Mouse (Mus musculus) embryonic facial prominence, embryonic 10.5 days (tissue): ENCODE data around the gene Prmt1. TPM values are rescaled to one million over a fixed set of nuclear protein-coding genes. Genes with fewer than 3 reads are reported as not detected.

Experiments used
- DNase-seq: peaks from one replicate; pipeline ENCODE4 v3.0.0-alpha.2; 2017; ENCODE audit warnings: low spot score
- H3K27ac ChIP-seq: fragments of 300-500 bp; sonication (generic); replicated peaks from 2 replicates; pipeline ENCODE4 v1.5.1; 2016; ENCODE audit warnings: mild to moderate bottlenecking
- H3K27me3 ChIP-seq: fragments of 300-500 bp; sonication (generic); replicated peaks from 2 replicates; pipeline ENCODE4 v1.6.1; 2016; ENCODE audit warnings: low read depth, mild to moderate bottlenecking; ENCODE audit not compliant: poor library complexity, severe bottlenecking
- H3K36me3 ChIP-seq: fragments of 300-500 bp; sonication (generic); replicated peaks from 2 replicates; pipeline ENCODE4 v1.6.1; 2016; ENCODE audit warnings: mild to moderate bottlenecking, moderate library complexity
- H3K4me1 ChIP-seq: fragments of 300-500 bp; sonication (generic); 2 replicates; pipeline ENCODE4 v1.6.1; 2016
- H3K4me3 ChIP-seq: fragments of 300-500 bp; sonication (generic); 2 replicates; pipeline ENCODE4 v1.5.1; 2016; ENCODE audit warnings: mild to moderate bottlenecking, moderate library complexity
- H3K9me3 ChIP-seq: fragments of 300-500 bp; sonication (generic); 2 replicates; pipeline ENCODE4 v1.6.1; 2016; ENCODE audit warnings: mild to moderate bottlenecking
- WGBS: fragments of 180-500 bp; shearing (Covaris S2); methylation state at CpG from one replicate; pipeline ENCODE4 v1.1.7; 2016; 5-methylcytosine and 5-hydroxymethylcytosine counted together
- polyA plus RNA-seq: library from polyadenylated mRNA; unstranded; fragments of >200 nt; fragmentation: Nextera tagmentation; extraction: Ambion mirVana; gene quantifications from 2 replicates; pipeline ENCODE4 v1.2.1, GENCODE M21; 2016

Prmt1 gene
- polyA plus RNA-seq, 1 experiment from 2014 or later, result 991 TPM

DNA sequence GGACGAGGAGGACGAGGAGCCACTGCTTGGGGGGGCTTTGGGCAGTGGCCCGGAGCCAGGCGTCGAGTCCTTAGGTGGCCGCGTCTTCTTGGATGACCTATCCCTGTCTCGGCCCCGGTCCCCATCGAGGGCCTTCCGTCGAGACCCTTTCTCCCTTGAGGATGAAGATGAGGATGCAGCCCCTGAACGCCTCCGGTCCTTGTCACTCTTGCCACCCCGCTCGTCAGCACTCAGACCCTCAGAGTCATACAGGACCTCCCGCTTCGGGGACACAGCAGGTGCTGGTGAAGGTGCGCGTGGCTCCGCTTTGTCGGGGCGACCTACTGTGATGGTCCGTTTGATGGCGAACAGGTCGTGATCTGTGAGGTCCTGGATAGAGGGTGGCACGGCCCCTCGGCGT lies 20.8 kb upstream of the Prmt1 start:
- WGBS, result 96% methylated on average over 29 of the region's 29 CpGs
- no peak for DNase-seq
- H3K27me3 ChIP-seq, result no peaks in the 10 kb centered on the region
- H3K4me1 ChIP-seq, result 0 out of 2 replicates have a peak, but pooled peaks cover 3% of the 10 kb centered on the region
- H3K9me3 ChIP-seq, result no peaks in the 10 kb centered on the region
- H3K36me3 ChIP-seq, result peaks cover 100% of the 10 kb centered on the region
- peak overlapping the region; percentile 23; the same call in 1 of the 2 replicates for H3K4me3 ChIP-seq
- H3K27ac ChIP-seq, result no peak overlapping the region

DNA sequence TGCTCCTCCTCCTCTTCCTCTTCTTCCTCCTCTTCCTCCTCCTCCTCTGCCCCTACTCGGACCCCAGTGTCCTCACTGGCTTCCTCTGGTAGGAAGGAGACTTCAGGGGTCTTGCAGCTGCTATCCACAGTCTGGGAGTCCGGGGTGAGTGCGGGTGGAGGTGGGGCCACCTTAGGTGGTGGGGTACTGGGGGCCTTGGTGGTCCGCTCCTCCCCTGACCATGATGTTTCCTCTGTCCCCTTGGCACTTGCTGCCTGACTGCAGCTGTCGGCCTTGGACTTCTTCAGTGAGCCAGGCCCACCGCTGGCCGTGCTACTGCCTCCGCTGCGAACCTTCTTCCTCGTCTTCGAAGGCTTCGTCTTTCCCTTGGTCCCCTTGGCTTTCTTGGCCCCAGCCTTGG lies 20.1 kb upstream of the Prmt1 start:
- 96% methylated on average over 12 of the region's 12 CpGs for WGBS
- H3K36me3 ChIP-seq, result peaks cover 100% of the 10 kb centered on the region
- H3K27me3 ChIP-seq, result no peaks in the 10 kb centered on the region
- no peak overlapping the region for H3K27ac ChIP-seq
- H3K9me3 ChIP-seq, result no peaks in the 10 kb centered on the region
- DNase-seq, result no peak
- H3K4me3 ChIP-seq, result peak overlapping the region; percentile 23; the same call in 1 of the 2 replicates
- H3K4me1 ChIP-seq, result 0 out of 2 replicates have a peak, but pooled peaks cover 3% of the 10 kb centered on the region

DNA sequence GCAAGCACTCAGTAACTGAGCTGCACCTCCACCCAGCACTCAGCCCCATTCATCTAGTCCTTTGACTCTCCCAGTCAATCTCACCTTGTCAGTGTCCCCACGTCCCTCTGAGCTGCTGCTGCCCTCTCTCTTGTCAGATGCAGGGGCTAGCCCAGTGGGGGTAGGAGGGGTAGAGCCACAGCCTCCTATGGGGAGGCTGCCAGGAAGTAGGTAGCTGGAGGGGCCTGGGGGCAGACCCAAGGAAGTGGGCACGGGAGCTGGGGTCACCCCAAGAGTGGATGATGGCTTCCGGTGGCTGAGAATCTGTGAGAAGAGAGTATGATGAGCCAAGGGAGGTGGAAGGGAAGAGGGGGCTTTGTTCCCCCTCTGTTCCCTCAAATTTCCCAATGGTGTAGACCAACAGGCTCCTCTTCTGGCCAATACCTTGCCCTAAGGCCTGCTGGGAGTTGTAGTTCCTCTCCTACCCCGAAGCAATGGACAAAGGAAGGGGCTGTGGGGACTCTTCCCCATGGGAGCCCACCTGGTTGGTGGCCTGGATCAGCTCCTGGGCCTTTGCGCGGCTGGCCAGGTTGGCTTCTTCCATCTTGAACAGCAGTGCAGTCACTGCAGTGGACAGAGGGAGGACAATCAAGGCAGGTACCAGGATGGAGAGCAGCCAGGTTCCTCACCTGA lies 19.1 kb upstream of the Prmt1 start:
- Histone ChIP-seq H3K4me1 (peaks cover 4% of the 10 kb centered on the region; the same call in 1 of the 2 replicates), H3K36me3 (peaks cover 100% of the 10 kb centered on the region), H3K4me3 (0 out of 2 replicates have a peak overlapping the region, but pooled peaks have one; percentile 4), H3K27ac (no peak overlapping the region), H3K27me3 (no peaks in the 10 kb centered on the region), H3K9me3 (no peaks in the 10 kb centered on the region)
- 89% methylated on average over 6 of the region's 6 CpGs for WGBS
- no peak for DNase-seq

DNA sequence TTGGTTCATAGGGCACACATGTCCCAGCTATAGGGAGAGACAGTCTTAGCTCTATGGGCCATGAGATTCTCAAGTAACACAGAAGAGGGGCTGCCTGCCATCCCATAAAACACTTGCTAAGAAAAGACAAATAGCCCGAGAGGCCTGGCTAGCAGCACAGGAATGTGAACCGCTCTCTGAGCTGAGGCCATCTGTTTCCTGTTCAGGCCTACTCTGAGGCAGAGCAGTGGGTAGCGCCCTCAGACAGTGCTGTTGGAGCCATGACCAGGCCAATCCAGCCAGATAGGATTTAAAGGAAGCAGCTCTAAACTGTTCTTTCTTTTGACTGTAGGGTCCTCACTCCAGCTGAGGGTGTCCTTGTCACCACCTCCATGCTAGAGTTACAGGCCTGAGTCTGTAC lies 18.2 kb upstream of the Prmt1 start:
- Histone ChIP-seq H3K27ac (no peak overlapping the region), H3K4me1 (peaks cover 9% of the 10 kb centered on the region), H3K27me3 (no peaks in the 10 kb centered on the region), H3K9me3 (no peaks in the 10 kb centered on the region), H3K36me3 (peaks cover 100% of the 10 kb centered on the region), H3K4me3 (no peak overlapping the region)
- 78% methylated on average over 3 of the region's 3 CpGs for WGBS
- DNase-seq, result no peak

DNA sequence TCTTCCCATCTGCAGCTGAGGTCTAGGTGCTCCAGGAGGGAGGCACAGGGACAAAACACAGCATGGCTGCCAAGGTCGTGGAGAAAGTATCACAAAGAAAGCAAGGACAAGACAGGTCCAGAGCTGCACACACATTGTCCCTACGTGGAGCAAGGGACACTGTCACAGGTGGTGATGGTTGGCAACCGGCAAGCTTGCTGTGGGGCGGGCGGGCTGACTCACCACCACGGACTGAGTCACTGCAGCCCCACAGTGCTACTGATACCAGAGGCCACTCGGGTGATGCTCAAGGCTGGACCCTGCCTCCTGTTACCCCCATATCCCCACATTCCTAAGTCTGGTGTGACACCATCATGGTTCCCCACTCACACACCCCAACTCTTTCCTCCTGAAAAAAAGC lies 16.1 kb upstream of the Prmt1 start:
- no peaks in the 10 kb centered on the region for H3K9me3 ChIP-seq
- H3K4me3 ChIP-seq, result no peak overlapping the region
- no peaks in the 10 kb centered on the region for H3K27me3 ChIP-seq
- no peak for DNase-seq
- no peak overlapping the region for H3K27ac ChIP-seq
- peaks cover 83% of the 10 kb centered on the region for H3K36me3 ChIP-seq
- H3K4me1 ChIP-seq, result peaks cover 26% of the 10 kb centered on the region
- WGBS, result 92% methylated on average over 7 of the region's 7 CpGs

DNA sequence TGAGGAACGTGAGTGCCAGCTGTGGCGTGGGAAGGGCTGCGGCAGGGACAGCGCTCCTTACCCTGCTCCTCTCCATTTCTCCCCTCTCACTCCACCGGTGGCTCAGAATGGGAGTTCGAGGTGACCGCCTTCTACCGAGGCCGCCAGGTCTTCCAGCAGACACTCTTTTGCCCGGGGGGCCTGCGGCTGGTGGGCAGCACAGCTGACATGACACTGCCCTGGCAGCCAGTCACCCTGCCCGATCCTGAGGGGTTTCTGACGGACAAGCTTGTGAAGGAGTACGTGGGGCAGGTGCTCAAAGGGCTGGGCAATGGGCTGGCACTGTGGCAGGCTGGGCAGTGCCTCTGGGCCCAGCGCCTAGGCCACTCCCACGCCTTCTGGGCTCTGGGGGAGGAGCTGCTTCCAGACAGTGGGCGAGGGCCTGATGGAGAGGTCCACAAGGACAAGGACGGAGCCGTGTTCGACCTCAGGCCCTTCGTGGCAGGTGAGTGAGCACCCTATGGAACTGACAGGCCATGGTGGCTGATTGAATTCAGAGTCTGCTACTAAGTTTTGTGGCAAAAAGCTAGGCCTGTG lies 14.3 kb upstream of the Prmt1 start:
- H3K4me1 ChIP-seq, result peaks cover 38% of the 10 kb centered on the region
- no peak for DNase-seq
- H3K9me3 ChIP-seq, result no peaks in the 10 kb centered on the region
- 89% methylated on average over 21 of the region's 21 CpGs for WGBS
- no peaks in the 10 kb centered on the region for H3K27me3 ChIP-seq
- no peak overlapping the region for H3K27ac ChIP-seq
- H3K4me3 ChIP-seq, result peak overlapping the region; percentile 20; the same call in 1 of the 2 replicates
- H3K36me3 ChIP-seq, result peaks cover 73% of the 10 kb centered on the region

DNA sequence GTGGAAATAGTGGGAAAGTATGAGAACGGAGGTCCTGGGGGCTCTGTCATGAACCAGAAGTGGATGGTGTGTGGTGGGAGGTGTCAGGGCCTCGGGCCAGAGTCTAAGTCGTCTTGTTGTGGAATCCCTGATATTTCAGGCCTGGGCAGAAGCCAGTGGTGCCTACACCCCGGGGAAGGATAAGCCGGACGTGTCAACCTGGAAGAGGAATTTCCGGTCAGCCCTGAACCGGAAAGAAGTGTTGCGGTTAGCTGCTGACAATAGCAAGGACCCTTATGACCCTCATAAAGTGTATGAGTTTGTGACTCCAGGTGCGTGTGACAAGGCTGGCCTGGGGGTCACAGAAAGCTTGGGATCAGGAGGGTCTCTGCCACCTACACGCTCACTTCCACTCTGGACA lies 13.4 kb upstream of the Prmt1 start:
- no peaks in the 10 kb centered on the region for H3K27me3 ChIP-seq
- H3K4me3 ChIP-seq, result peak overlapping the region; percentile 23; the same call in 1 of the 2 replicates
- peaks cover 36% of the 10 kb centered on the region for H3K4me1 ChIP-seq
- H3K27ac ChIP-seq, result no peak overlapping the region
- no peaks in the 10 kb centered on the region for H3K9me3 ChIP-seq
- H3K36me3 ChIP-seq, result peaks cover 73% of the 10 kb centered on the region
- WGBS, result 82% methylated on average over 11 of the region's 11 CpGs
- no peak for DNase-seq

DNA sequence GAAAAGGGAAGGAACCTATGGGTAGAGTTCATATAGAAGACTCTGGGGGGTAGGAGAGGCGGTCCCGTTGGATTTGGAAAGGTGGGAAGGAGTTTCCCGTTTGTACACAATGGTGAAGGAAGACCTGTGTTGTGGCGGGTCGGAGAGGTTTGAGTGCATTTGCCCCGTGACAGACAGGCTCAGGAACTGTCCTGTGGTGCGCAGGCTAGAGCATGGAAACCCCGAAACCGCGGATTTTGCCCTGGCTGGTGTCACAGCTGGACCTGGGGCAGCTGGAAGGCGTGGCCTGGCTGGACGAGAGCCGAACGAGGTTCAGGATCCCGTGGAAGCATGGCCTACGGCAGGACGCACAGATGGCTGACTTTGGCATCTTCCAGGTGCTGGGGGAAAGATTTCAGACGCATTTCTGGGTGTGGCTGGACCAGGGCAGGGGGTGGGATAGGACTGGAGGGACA lies 12.2 kb upstream of the Prmt1 start, which contains the start of gene Bcl2l12:
TSS of gene Bcl2l12 (minus strand) at position 212 of the 455 bp plus-strand sequence.
- H3K27ac ChIP-seq, result peak within 1 kb of the TSS; percentile 95
- no peaks in the 10 kb centered on the region for H3K9me3 ChIP-seq
- 4% methylated on average over 18 of the region's 18 CpGs for WGBS
- peaks cover 36% of the 10 kb centered on the region for H3K4me1 ChIP-seq
- peaks cover 73% of the 10 kb centered on the region for H3K36me3 ChIP-seq
- peak; percentile 67 for DNase-seq
- no peaks in the 10 kb centered on the region for H3K27me3 ChIP-seq
- peak within 1 kb of the TSS; percentile 84 for H3K4me3 ChIP-seq

DNA sequence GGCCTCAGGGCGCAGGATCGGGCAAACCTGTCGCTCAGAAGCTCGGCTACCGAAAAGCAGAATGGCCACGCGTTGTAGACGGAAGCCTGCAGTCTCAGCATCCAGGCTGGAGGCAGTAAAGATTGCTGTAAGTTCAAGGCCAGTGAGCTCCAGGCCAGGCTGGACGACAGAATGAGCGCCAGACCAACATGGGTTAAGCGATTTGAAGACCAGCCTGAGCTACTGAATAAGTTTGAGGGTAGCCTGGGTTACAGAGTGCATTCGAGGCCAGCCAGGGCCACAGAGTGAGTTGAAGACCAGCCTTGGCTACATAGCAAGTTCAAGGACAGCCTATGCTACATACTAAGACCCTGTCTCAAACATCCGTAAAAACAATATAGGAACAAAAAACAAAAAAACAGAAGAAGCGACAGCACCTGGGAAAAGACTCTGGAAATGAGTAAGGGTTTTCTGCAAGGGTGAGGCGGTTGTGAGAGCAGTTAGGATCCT lies 11.6 kb upstream of the Prmt1 start:
- Histone ChIP-seq H3K4me1 (peaks cover 36% of the 10 kb centered on the region), H3K9me3 (no peaks in the 10 kb centered on the region), H3K27me3 (no peaks in the 10 kb centered on the region), H3K27ac (peak overlapping the region; percentile 95), H3K36me3 (peaks cover 73% of the 10 kb centered on the region), H3K4me3 (peak overlapping the region; percentile 84)
- WGBS, result 6% methylated on average over 15 of the region's 15 CpGs
- no peak for DNase-seq

DNA sequence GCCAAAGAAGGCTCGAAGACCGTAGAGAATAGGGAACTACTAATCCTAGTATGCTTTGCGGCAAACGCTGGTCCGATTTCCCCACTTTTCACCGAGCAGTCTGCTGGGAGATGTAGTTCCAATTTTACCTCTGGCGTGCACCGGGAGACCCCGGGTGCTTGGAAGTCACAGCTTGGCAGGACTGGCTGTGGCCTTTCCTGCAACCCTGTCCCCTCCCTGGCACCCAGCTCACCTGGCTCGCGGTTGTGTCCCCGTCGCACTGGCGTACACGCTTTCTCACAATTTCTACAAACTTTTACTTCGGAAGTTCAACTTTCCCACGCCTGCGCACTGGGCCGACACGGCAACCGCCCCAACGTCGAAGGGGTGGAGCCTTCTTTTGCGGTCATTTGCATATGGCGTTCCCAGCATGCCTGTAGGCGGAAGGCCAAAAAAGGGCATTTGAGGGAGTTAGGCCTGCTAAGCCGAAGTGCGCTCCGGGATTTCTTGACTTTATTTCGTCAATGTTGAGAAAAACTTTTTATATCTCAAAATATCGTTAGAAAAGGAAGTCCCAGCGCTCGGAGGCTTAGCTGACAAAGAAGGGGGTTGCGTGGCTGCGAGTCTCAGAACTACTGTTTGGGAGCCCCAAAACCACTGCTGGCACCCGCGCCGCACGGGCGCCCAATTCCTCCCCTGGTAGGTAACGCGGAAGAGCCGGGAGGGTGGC lies 11.0 kb upstream of the Prmt1 start, which contains the start of gene Irf3:
TSS of gene Irf3 (plus strand) at position 418 of the 709 bp plus-strand sequence.
- peak; percentile 95 for DNase-seq
- peaks cover 73% of the 10 kb centered on the region for H3K36me3 ChIP-seq
- peak within 1 kb of the TSS; percentile 95 for H3K27ac ChIP-seq
- H3K4me3 ChIP-seq, result peak within 1 kb of the TSS; percentile 84
- H3K27me3 ChIP-seq, result no peaks in the 10 kb centered on the region
- H3K4me1 ChIP-seq, result peaks cover 36% of the 10 kb centered on the region
- under 1% methylated on average over 43 of the region's 43 CpGs for WGBS
- no peaks in the 10 kb centered on the region for H3K9me3 ChIP-seq

DNA sequence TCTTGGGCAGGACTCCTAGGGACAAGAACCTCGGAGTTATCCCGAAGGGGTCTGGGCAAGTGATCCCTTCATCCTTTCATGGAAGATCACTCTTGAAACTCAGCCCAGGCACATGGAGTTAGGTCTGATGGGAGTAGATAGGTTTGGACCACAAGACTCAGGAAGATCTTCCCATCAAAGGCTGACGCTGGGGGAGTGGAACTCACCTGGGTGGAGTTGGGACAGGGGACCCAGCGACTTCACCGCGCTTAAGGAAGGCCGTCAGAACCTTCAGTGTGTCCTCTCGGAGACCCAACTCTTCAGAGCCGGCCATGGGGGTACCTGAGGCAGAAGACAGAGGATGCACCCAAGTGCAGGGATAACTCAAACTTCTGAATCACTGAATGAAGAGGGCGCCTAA lies 10.3 kb upstream of the Prmt1 start:
- 17% methylated on average over 10 of the region's 10 CpGs for WGBS
- H3K27me3 ChIP-seq, result no peaks in the 10 kb centered on the region
- H3K4me1 ChIP-seq, result peaks cover 36% of the 10 kb centered on the region
- peaks cover 73% of the 10 kb centered on the region for H3K36me3 ChIP-seq
- peak overlapping the region; percentile 95 for H3K27ac ChIP-seq
- DNase-seq, result no peak
- no peaks in the 10 kb centered on the region for H3K9me3 ChIP-seq
- H3K4me3 ChIP-seq, result peak overlapping the region; percentile 84

DNA sequence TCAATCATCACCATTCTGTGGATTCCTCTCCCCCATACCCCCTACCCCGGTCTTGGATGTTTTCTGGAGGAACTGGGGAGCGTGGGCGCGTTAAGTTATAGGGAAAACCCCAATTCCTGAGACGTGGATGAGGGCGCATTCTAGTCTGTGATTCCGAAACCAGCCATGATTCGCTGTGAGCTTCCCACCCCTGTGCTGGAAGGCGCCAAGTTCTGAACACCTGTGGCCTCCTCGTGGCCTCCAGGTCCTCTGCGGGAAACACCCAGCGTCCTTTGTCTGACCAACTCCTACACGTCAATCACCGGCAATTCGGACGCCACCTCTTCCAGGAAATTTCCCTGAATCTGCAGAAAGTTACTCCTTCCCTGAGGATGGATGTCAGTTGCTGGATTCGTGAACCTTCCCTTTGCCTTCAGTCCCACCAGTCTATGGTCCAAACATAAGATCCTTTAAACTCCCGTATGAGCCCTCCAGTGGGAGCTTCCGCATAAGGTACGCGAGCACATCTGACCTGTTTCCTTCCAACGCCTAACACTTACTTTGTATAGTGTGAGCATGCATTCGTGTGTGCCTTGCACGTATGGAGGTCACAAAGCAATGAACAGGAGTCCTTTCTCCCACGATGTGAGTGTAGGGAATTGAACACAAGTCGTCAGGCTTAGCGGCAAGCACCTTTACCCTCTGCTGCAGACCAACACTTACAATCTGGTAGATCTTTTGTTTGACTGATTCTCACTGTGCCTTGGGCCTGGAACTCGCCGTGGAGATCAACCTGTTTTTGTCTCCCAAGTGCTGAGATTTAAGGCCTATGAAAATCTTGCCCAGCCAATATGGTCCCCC lies 731 bp upstream of the Prmt1 start:
- Histone ChIP-seq H3K36me3 (peaks cover 68% of the 10 kb centered on the region), H3K4me3 (peak overlapping the region; percentile 75), H3K27ac (peak overlapping the region; percentile 99), H3K9me3 (no peaks in the 10 kb centered on the region), H3K27me3 (no peaks in the 10 kb centered on the region), H3K4me1 (peaks cover 39% of the 10 kb centered on the region)
- DNase-seq, result no peak
- under 1% methylated on average over 29 of the region's 29 CpGs for WGBS
